Mouse (Mus musculus) thymus, adult 2 months (tissue): ENCODE measurements around the gene Tgfbrap1. TPM values are rescaled to one million over a fixed set of nuclear protein-coding genes. Genes with fewer than 3 reads are reported as not detected.
A peak's percentile ranks its signal among the peaks of the same experiment; 100 is the strongest.

Experiments
- DNase-seq: peaks from one replicate; pipeline ENCODE4 v3.0.0; 2021
- H3K27ac ChIP-seq: fragments of 200-500 bp; 2 replicates; pipeline ENCODE4 v1.5.1; 2012; ENCODE audit warnings: low read length, control low read depth; ENCODE audit not compliant: control insufficient read depth, insufficient read depth
- H3K27me3 ChIP-seq: fragments of 200-500 bp; 2 replicates; pipeline ENCODE4 v1.6.1; 2012; ENCODE audit warnings: mild to moderate bottlenecking, low read length, moderate library complexity, mixed read lengths; ENCODE audit not compliant: control insufficient read depth, insufficient read depth
- H3K36me3 ChIP-seq: fragments of 200-500 bp; 2 replicates; pipeline ENCODE4 v1.6.1; 2012; ENCODE audit warnings: mild to moderate bottlenecking, low read length, moderate library complexity; ENCODE audit not compliant: control insufficient read depth, insufficient read depth
- H3K4me1 ChIP-seq: fragments of 200-500 bp; replicated peaks from 2 replicates; pipeline ENCODE4 v1.6.1; 2012; ENCODE audit warnings: low read length; ENCODE audit not compliant: control insufficient read depth, insufficient read depth
- H3K4me3 ChIP-seq: fragments of 200-500 bp; 2 replicates; pipeline ENCODE4 v1.5.1; 2012; ENCODE audit warnings: mild to moderate bottlenecking, low read length, control low read depth, moderate library complexity; ENCODE audit not compliant: control insufficient read depth, insufficient read depth
- CTCF ChIP-seq: fragments of 200-500 bp; IDR thresholded peaks from 2 replicates; pipeline ENCODE4 v1.5.1; 2012; ENCODE audit warnings: mild to moderate bottlenecking, control low read depth, low read length, moderate library complexity, borderline replicate concordance; ENCODE audit not compliant: control insufficient read depth, poor library complexity, insufficient read depth; ENCODE audit errors: extremely low read depth
- POLR2A ChIP-seq: fragments of 200-500 bp; IDR thresholded peaks from 2 replicates; pipeline ENCODE4 v1.6.1; 2012; ENCODE audit warnings: mild to moderate bottlenecking, low read length, control low read depth, moderate library complexity; ENCODE audit not compliant: control insufficient read depth, poor library complexity, insufficient read depth; ENCODE audit errors: extremely low read depth
- WGBS: fragments of 180-500 bp; shearing (Covaris S2); methylation state at CpG from one replicate; pipeline ENCODE4 v1.1.7; 2018; 5-methylcytosine and 5-hydroxymethylcytosine counted together
- polyA plus RNA-seq: library from polyadenylated mRNA; depleted of rRNA; stranded (reverse); fragments of >200 nt; gene quantifications from 2 replicates; pipeline ENCODE4 v1.2.3, GENCODE M21; 2012; rRNA removed

Tgfbrap1 gene
- 22.9 and 24.7 TPM in 2 replicates for polyA plus RNA-seq

DNA sequence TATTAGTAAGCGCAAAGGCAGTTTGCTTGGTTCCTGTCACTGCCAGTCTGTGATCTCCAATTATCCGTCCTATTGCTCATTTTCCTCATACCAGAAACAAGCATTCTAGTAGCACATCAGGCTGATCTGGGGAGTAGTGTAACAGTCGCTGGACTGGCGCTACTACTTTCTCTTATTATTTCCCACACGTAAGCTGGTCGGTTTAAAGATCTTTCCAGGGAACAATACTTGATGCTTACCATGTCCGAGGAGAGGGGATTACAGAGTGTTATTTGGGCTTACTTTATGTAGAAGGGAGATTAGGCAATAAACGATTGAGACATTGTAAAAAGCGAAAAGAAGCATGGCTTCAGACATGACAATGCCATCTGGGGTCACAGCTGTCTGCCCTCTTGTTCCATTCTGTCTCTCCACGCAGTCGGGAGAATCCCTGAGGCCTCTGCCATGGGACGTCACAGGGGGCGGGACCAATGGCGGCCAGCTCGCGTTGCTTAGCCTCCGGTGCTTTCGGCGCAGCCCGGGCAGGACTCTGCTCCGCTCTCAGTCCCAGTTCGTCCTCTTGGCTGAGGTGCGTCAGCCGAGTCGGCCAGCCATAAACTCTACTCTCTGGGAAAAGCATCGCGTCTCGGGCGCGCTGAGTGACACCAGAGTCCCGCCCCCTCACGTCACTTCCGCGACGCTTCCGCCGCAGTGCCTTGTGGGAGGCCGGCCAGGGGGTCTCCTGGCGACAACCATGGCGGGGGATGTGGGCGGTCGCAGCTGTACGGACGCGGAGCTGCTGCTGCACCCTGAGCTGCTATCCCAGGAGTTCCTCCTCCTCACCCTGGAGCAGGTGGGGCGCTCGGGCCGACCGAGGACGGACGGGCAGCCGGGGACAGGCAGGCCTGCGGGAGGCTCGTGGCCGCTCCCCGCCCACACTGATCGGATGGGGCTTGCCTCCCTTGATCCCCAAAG, at the start of gene Tgfbrap1, which contains the start of gene AI597479:
Tgfbrap1 (minus strand) TSS at position 607 of the 954 bp plus-strand sequence.
AI597479 (plus strand) TSS at position 680 of the 954 bp plus-strand sequence.
- Histone ChIP-seq H3K36me3 (no peaks in the 10 kb centered on the region), H3K4me3 (peak within 1 kb of the TSS; percentile 92), H3K4me1 (0 out of 2 replicates have a peak, but pooled peaks cover 2% of the 10 kb centered on the region), H3K27me3 (no peaks in the 10 kb centered on the region), H3K27ac (peak within 1 kb of the TSS; percentile 68)
- WGBS: 1% methylated on average over 56 of the region's 57 CpGs
- TF ChIP-seq POLR2A (peak; percentile 47; the same call in 1 of the 2 replicates), CTCF (no peak)
- DNase-seq: peak; percentile 93

DNA sequence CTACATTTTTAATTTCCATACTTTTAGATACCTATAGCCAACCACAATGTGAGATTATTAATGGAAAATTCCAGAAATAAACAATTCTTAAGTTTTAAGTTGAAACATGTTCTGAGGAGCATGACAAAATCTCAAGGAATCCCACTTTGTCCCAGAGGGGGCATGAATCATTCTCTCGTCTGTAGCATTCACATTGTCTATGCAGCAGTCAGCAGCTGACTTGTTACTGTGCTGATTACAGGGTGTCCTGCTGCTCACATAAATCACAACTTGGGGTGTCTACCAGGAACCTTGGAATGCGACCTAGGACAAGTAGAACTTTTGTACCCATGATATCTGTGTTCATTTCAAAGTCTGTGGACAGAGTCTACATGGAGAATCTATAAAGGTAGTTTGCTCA, 49.0 kb upstream of the Tgfbrap1 start:
- no peak for DNase-seq
- TF ChIP-seq POLR2A: no peak
- TF ChIP-seq CTCF: no peak
- H3K4me3 ChIP-seq: no peak overlapping the region
- no peaks in the 10 kb centered on the region for H3K36me3 ChIP-seq
- H3K27ac ChIP-seq: no peak overlapping the region
- WGBS: 93% methylated on average over 2 of the region's 2 CpGs
- no peaks in the 10 kb centered on the region for H3K27me3 ChIP-seq
- H3K4me1 ChIP-seq: no peaks in the 10 kb centered on the region

- Histone ChIP-seq H3K4me1 (no peaks in the 10 kb centered on the region), H3K27me3 (no peaks in the 10 kb centered on the region), H3K36me3 (no peaks in the 10 kb centered on the region), H3K4me3 (no peak overlapping the region), H3K27ac (no peak overlapping the region)
- WGBS: 77% methylated on average over 6 of the region's 6 CpGs
- TF ChIP-seq CTCF (no peak), POLR2A (no peak)
- DNase-seq: no peak
These were observed 47.0 kb upstream of the Tgfbrap1 start for GRCm38 (mm10) chr1:43145388-43145787.

- TF ChIP-seq POLR2A (no peak), CTCF (no peak)
- WGBS: 71% methylated on average over 8 of the region's 8 CpGs
- Histone ChIP-seq H3K27ac (no peak overlapping the region), H3K36me3 (no peaks in the 10 kb centered on the region), H3K4me3 (no peak overlapping the region), H3K4me1 (no peaks in the 10 kb centered on the region), H3K27me3 (no peaks in the 10 kb centered on the region)
- no peak for DNase-seq
These were observed 46.0 kb upstream of the Tgfbrap1 start for GRCm38 (mm10) chr1:43144338-43144906.

GRCm38 (mm10) chr1:43143791-43144190, 45.4 kb upstream of the Tgfbrap1 start:
- Histone ChIP-seq H3K27ac (no peak overlapping the region), H3K27me3 (no peaks in the 10 kb centered on the region), H3K4me3 (no peak overlapping the region), H3K4me1 (no peaks in the 10 kb centered on the region), H3K36me3 (no peaks in the 10 kb centered on the region)
- TF ChIP-seq CTCF: no peak
- TF ChIP-seq POLR2A: no peak
- WGBS: 95% methylated on average over 4 of the region's 4 CpGs
- no peak for DNase-seq

- H3K27me3 ChIP-seq: no peaks in the 10 kb centered on the region
- DNase-seq: no peak
- TF ChIP-seq POLR2A (no peak), CTCF (no peak)
- H3K27ac ChIP-seq: no peak overlapping the region
- H3K36me3 ChIP-seq: no peaks in the 10 kb centered on the region
- 91% methylated on average over 4 of the region's 4 CpGs for WGBS
- H3K4me3 ChIP-seq: no peak overlapping the region
- H3K4me1 ChIP-seq: no peaks in the 10 kb centered on the region
These were observed 44.8 kb upstream of the Tgfbrap1 start for GRCm38 (mm10) chr1:43143284-43143683.
